Mouse (Mus musculus): Measurements from ENCODE around the gene Kcnj15. TPM values are rescaled to one million over a fixed set of nuclear protein-coding genes. Genes with fewer than 3 reads are reported as not detected.

The Kcnj15 gene
- polyA plus RNA-seq, 1 experiment = 0.04 TPM

DNA sequence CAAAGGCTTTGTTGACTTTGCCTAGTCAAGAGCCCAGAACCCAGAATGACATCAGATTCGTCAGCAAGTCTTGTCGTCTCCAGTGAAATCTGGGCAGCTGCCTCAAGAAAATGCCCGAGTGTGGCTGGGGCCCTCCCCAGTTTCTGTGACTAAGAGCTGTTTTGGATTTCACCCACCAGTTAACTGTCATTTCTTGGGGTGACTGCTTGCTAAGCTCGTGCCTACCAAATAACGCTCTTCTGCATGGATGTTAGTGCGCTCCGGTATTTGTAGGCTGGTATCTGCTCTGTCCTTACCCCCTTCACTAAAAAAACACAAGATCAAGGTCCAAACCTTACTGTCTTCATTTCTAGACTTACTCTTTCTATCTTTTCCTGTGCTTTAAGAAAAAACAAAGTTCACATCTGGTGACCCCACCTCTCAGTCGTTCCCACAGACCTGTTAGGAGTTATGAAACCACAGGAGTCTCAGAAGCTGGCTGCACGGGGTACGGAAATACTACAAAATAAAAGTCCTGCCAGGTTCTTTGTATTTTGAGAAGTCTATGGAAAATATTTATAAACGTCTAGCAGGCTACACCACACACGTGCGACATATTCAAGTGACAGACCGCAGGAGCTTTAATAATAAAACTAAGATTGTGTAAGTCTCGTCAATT, 5.5 kb downstream of the Kcnj15 start:
- no peak for TF ChIP-seq POLR2A (IDR thresholded peaks at IDR 0.05; ENCODE audit: extremely low read depth, insufficient read depth, low read length)
- no peak for TF ChIP-seq CTCF (IDR thresholded peaks at IDR 0.05; ENCODE audit: extremely low read depth, insufficient read depth, low read length)

GRCm38 (mm10) chr16:95264324-95264723, 7.0 kb downstream of the Kcnj15 start:
- no peak overlapping the region for H3K27ac ChIP-seq (ENCODE audit: insufficient read depth, low read length)
- H3K4me3 ChIP-seq (ENCODE audit: insufficient read depth, low read length) = no peak overlapping the region
- H3K4me1 ChIP-seq (ENCODE audit: control insufficient read depth, insufficient read depth, low read length) = no peaks in the 10 kb centered on the region
- TF ChIP-seq CTCF (IDR thresholded peaks at IDR 0.05; ENCODE audit: extremely low read depth, insufficient read depth, low read length) = no peak
- TF ChIP-seq POLR2A (IDR thresholded peaks at IDR 0.05; ENCODE audit: extremely low read depth, insufficient read depth, low read length) = no peak

More for the DNA sequence above, 5.5 kb downstream of the Kcnj15 start:
- no peaks in the 10 kb centered on the region for H3K4me1 ChIP-seq (ENCODE audit: control insufficient read depth, insufficient read depth, low read length)
- no peak overlapping the region for H3K27ac ChIP-seq (ENCODE audit: insufficient read depth, low read length)
- no peak overlapping the region for H3K4me3 ChIP-seq (ENCODE audit: insufficient read depth, low read length)

GRCm38 (mm10) chr16:95267481-95268183, 10.3 kb downstream of the Kcnj15 start:
- H3K4me3 ChIP-seq (ENCODE audit: insufficient read depth, low read length) = no peak overlapping the region

GRCm38 (mm10) chr16:95269610-95270009, 12.3 kb downstream of the Kcnj15 start:
- no peak overlapping the region for H3K27ac ChIP-seq (ENCODE audit: insufficient read depth, low read length)
- no peaks in the 10 kb centered on the region for H3K4me1 ChIP-seq (ENCODE audit: control insufficient read depth, insufficient read depth, low read length)
- no peak overlapping the region for H3K4me3 ChIP-seq (ENCODE audit: insufficient read depth, low read length)
- TF ChIP-seq POLR2A (IDR thresholded peaks at IDR 0.05; ENCODE audit: extremely low read depth, insufficient read depth, low read length) (no peak), CTCF (IDR thresholded peaks at IDR 0.05; ENCODE audit: extremely low read depth, insufficient read depth, low read length) (no peak)

More at GRCm38 (mm10) chr16:95267481-95268183, 10.3 kb downstream of the Kcnj15 start:
- no peaks in the 10 kb centered on the region for H3K4me1 ChIP-seq (ENCODE audit: control insufficient read depth, insufficient read depth, low read length)
- TF ChIP-seq CTCF (IDR thresholded peaks at IDR 0.05; ENCODE audit: extremely low read depth, insufficient read depth, low read length) (no peak), POLR2A (IDR thresholded peaks at IDR 0.05; ENCODE audit: extremely low read depth, insufficient read depth, low read length) (no peak)
- H3K27ac ChIP-seq (ENCODE audit: insufficient read depth, low read length) = no peak overlapping the region

DNA sequence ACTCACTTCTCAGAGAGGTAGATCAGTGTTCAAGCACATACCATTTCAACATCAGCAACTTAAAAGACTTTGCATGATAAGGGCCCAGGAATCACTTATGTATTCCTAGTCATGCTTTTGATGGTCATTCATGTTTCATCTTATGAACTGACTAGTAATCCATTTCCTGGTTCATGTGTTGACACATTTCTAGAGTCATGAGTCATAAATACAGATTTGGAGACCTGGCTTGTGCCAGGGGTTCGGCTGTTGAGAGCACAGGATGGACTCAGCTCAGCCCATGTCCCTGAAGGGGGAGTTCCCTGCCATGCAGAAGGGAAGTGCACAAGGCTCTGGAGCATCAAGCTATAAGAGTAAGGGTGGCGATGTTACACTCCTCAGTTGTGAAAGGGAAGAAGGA, 15.7 kb downstream of the Kcnj15 start:
- Histone ChIP-seq H3K4me1 (ENCODE audit: control insufficient read depth, insufficient read depth, low read length) (no peaks in the 10 kb centered on the region), H3K27ac (ENCODE audit: insufficient read depth, low read length) (no peak overlapping the region), H3K4me3 (ENCODE audit: insufficient read depth, low read length) (no peak overlapping the region)
- TF ChIP-seq POLR2A (IDR thresholded peaks at IDR 0.05; ENCODE audit: extremely low read depth, insufficient read depth, low read length) = no peak
- no peak for TF ChIP-seq CTCF (IDR thresholded peaks at IDR 0.05; ENCODE audit: extremely low read depth, insufficient read depth, low read length)

DNA sequence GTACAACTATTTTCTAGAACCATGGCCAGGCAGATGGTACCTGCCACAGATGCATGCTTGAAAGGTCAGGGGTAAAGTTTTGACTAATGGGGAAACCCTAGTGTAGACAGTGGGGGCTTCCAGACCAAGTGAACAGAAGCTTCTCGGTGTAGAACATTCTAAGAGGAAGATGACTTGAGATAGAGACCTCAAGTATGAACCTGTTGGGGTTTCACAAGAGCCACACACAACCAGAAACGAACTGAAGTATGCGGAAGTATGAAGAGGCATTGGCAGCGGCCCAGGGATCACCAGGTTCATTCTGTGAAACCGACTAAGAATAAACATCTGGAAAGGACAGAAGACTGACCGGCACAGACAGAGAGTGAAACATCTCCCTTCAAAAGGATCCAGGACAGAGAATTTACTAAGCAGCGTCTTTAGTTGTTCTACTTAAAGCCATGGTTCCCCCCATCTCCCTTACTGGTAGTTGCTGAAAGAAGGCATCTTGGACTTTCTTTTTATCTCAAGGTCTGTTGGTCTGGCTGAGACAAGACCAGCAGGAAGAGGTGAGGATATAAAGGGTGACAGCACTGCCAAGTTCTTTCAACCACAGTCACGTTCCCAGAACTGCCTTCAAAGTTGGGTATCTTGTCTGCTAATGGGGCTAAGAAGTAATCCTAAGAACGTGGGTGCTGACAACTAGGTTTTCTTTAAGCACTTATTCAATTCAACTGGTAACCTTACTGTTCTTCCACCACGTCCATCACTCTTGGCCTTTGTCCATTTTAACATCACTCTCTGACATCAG, 18.6 kb downstream of the Kcnj15 start:
- Histone ChIP-seq H3K4me3 (ENCODE audit: insufficient read depth, low read length) (no peak overlapping the region), H3K4me1 (ENCODE audit: control insufficient read depth, insufficient read depth, low read length) (no peaks in the 10 kb centered on the region), H3K27ac (ENCODE audit: insufficient read depth, low read length) (no peak overlapping the region)
- TF ChIP-seq CTCF (IDR thresholded peaks at IDR 0.05; ENCODE audit: extremely low read depth, insufficient read depth, low read length) = no peak
- TF ChIP-seq POLR2A (IDR thresholded peaks at IDR 0.05; ENCODE audit: extremely low read depth, insufficient read depth, low read length) = no peak

DNA sequence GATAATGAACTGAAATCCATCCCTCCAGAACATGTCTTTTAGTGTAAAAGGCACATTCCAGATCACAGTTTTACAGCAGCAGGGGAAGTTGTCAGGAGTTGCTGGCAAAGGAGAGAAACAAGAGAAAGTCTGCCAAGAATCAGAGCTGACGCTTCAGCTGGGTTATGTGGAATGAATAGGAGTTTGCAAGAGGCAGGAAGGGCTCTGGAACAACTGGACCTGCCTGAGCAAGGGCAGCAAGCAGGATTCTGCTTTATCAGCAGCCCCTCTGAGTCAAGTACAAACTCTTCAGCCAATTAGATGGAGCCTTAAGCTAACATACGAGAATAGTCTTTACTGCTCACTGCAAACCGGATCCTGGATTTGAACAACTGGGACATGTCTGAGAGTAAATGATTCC, 21.7 kb downstream of the Kcnj15 start:
- H3K4me3 ChIP-seq (ENCODE audit: insufficient read depth, low read length) = no peak overlapping the region
- no peaks in the 10 kb centered on the region for H3K4me1 ChIP-seq (ENCODE audit: control insufficient read depth, insufficient read depth, low read length)
- H3K27ac ChIP-seq (ENCODE audit: insufficient read depth, low read length) = no peak overlapping the region
- TF ChIP-seq POLR2A (IDR thresholded peaks at IDR 0.05; ENCODE audit: extremely low read depth, insufficient read depth, low read length) (no peak), CTCF (IDR thresholded peaks at IDR 0.05; ENCODE audit: extremely low read depth, insufficient read depth, low read length) (no peak)

DNA sequence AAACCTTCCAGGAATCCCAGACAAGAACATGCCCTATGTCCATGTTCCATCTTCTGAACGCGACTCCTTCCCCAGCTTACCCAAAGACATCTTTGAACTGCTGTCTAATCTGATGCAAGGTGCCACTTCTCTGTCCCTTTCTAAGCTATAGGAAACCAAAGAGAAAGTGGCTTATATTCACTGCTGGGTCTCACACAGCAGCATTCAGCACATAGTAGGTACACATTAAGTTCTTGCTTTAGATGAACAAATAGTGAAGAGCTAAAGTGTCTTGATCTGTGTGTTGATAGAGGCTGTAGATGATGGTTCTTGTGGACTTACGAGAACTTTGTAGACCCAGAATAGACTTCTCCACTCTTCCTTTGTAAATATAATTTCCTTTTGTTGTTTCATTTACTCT, 23.0 kb downstream of the Kcnj15 start:
- TF ChIP-seq POLR2A (IDR thresholded peaks at IDR 0.05; ENCODE audit: extremely low read depth, insufficient read depth, low read length) (no peak), CTCF (IDR thresholded peaks at IDR 0.05; ENCODE audit: extremely low read depth, insufficient read depth, low read length) (no peak)
- no peak overlapping the region for H3K4me3 ChIP-seq (ENCODE audit: insufficient read depth, low read length)
- no peaks in the 10 kb centered on the region for H3K4me1 ChIP-seq (ENCODE audit: control insufficient read depth, insufficient read depth, low read length)
- no peak overlapping the region for H3K27ac ChIP-seq (ENCODE audit: insufficient read depth, low read length)

DNA sequence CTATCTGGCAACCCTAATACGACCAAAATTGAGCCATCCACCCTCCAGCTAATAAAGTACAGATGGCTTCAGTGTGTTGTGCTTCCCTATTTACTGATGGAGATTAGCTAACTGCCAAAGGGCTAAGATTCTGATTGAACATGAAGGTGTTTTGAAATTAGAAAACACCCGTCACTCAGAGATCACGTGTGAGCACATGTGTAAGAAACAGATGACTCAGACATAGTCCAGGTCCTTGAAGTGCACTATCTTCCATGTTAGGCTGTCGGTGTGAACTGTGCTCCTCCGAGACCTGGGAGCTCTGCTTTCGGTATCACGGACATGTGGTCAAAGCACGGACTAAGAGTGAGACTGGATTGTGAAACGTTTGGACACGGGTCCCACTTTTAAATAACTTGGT, 26.0 kb downstream of the Kcnj15 start:
- Histone ChIP-seq H3K4me3 (ENCODE audit: insufficient read depth, low read length) (no peak overlapping the region), H3K27ac (ENCODE audit: insufficient read depth, low read length) (no peak overlapping the region), H3K4me1 (ENCODE audit: control insufficient read depth, insufficient read depth, low read length) (no peaks in the 10 kb centered on the region)
- TF ChIP-seq POLR2A (IDR thresholded peaks at IDR 0.05; ENCODE audit: extremely low read depth, insufficient read depth, low read length) (no peak), CTCF (IDR thresholded peaks at IDR 0.05; ENCODE audit: extremely low read depth, insufficient read depth, low read length) (no peak)
